Mouse (Mus musculus) layer of hippocampus, adult 6 months (tissue): ENCODE results near the gene Iqcm. TPM values are rescaled to one million over a fixed set of nuclear protein-coding genes. Genes with fewer than 3 reads are reported as not detected.

Source experiments
- long read RNA-seq, 2 experiments: library from polyadenylated mRNA; unstranded; transcript quantifications; one replicate each; pipeline ENCODE4 v2.0.0; 2019 to 2020
- polyA plus RNA-seq: library from polyadenylated mRNA; unstranded; fragments of <200 nt; fragmentation: Nextera tagmentation; gene quantifications from 2 replicates; pipeline ENCODE4 v1.2.3, GENCODE M21; 2021

The Iqcm gene
- 0.11 TPM in 1 of 2 replicates, not detected in the other for polyA plus RNA-seq
- long read RNA-seq, experiment 1: 0 reads
- long read RNA-seq, experiment 2, partial matches to known transcripts: 1 of 1 reads
- long read RNA-seq, experiment 2, other reads (novel, unspliced or antisense): 0 of 1 reads

DNA sequence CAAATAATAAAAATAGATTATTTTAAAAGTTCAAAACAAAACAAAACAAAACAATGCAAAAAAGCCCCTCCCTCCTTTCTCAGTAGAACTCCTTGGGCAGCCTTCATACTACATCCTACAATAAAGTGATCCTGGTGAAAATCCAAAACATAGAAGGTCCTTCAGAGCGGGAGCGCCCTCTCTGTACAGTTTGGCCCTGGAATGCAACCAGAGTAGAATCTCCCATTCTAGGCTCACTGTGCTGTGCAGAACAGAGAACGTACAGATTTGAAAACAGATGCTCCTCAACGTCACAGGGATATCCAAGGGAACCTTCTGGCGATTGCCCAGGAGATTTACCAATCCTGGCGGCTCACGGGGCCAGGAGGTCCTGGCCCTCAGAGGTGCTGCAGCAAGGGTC is at the start of gene Iqcm:
Gene Iqcm, plus strand, starts transcription at position 301 of the 400 bp plus-strand sequence.

DNA sequence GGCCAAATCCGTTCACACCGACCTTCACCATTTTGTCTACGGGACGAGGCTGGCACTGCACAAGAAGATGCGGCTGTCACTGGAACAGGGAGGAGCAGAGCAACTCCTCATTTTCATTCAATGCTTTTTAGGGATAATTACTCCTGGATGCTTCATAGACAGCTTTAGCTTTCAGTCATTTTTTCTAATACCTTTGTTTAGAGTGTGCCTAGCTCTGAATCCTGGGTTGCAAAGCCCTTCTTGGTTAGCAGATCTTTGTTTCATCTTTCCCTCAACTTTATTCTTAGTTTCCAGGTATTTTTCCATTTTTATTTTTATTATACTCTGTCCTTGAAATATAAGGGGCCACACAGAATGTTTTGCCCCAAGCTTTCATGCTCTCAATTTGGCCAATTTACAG is 42.0 kb upstream of the Iqcm start, which contains the start of gene Gm10358:
Gene Gm10358, minus strand, starts transcription at position 101 of the 400 bp plus-strand sequence.

Other genes with a start within 250 kb of the Iqcm start
- 24.6 and 27.9 TPM in 2 replicates for gene Rasd2, start 234.8 kb upstream of the Iqcm start, polyA plus RNA-seq
- 0.28 and 0.31 TPM in 2 replicates for gene Gm10358, start 42.1 kb upstream of the Iqcm start, polyA plus RNA-seq